Mouse (Mus musculus) intestine, postnatal 0 days (tissue): Measurements from ENCODE around the gene Afdn. TPM values are rescaled to one million over a fixed set of nuclear protein-coding genes. Genes with fewer than 3 reads are reported as not detected.
"Not testable (repeated sequence)": the region's sequence is repeated elsewhere in the genome, so short reads cannot be mapped to it uniquely, and the experiment has no call there.

Experiments used
- ATAC-seq: fragments of 200-750 bp; cut with Nextera tagmentation; 2 replicates; pipeline ENCODE4 v1.8.0; 2017; ENCODE audit warnings: mild to moderate bottlenecking, moderate TSS enrichment, moderate library complexity
- H3K27ac ChIP-seq: fragments of 300-500 bp; sonication (generic); 2 replicates; pipeline ENCODE4 v1.5.1; 2014; ENCODE audit warnings: mild to moderate bottlenecking, low read depth, low read length, moderate library complexity
- H3K27me3 ChIP-seq: fragments of 300-500 bp; sonication (generic); replicated peaks from 2 replicates; pipeline ENCODE4 v1.6.1; 2014; ENCODE audit warnings: low read length, mixed read lengths; ENCODE audit not compliant: control insufficient read depth, insufficient read depth
- H3K36me3 ChIP-seq: fragments of 300-500 bp; sonication (generic); 2 replicates; pipeline ENCODE4 v1.6.1; 2014; ENCODE audit warnings: mild to moderate bottlenecking, moderate library complexity; ENCODE audit not compliant: control insufficient read depth, insufficient read depth
- H3K4me1 ChIP-seq: fragments of 300-500 bp; sonication (generic); replicated peaks from 2 replicates; pipeline ENCODE4 v1.6.1; 2014; ENCODE audit warnings: antibody characterized with exemption, low read length, mixed read lengths; ENCODE audit not compliant: control insufficient read depth, insufficient read depth
- H3K4me2 ChIP-seq: fragments of 300-500 bp; sonication (generic); replicated peaks from 2 replicates; pipeline ENCODE4 v1.6.1; 2014; ENCODE audit warnings: low read depth, mild to moderate bottlenecking, moderate library complexity
- H3K4me3 ChIP-seq: fragments of 300-500 bp; sonication (generic); 2 replicates; pipeline ENCODE4 v1.5.1; 2014; ENCODE audit warnings: low read depth, low read length
- H3K9ac ChIP-seq: fragments of 300-500 bp; sonication (generic); 2 replicates; pipeline ENCODE4 v1.6.1; 2014; ENCODE audit warnings: mild to moderate bottlenecking, low read depth, low read length
- H3K9me3 ChIP-seq: fragments of 300-500 bp; sonication (generic); 2 replicates; pipeline ENCODE4 v1.6.1; 2016; ENCODE audit warnings: mixed run types; ENCODE audit not compliant: control insufficient read depth
- CTCF ChIP-seq: sonication (generic); IDR thresholded peaks from 2 replicates; pipeline ENCODE4 v1.5.1; 2016; ENCODE audit warnings: low read depth, mild to moderate bottlenecking, control low read depth, antibody characterized with exemption, moderate library complexity
- WGBS: fragments of 180-500 bp; shearing (Covaris S2); extraction: QIAGEN DNeasy Blood & Tissue Kit; methylation state at CpG from one replicate; pipeline ENCODE4 v1.1.7; 2014; 5-methylcytosine and 5-hydroxymethylcytosine counted together
- polyA plus RNA-seq: library from polyadenylated mRNA; unstranded; fragments of >200 nt; fragmentation: Nextera tagmentation; extraction: Ambion mirVana; gene quantifications from 2 replicates; pipeline ENCODE4 v1.2.1, GENCODE M21; 2015

The Afdn gene
- polyA plus RNA-seq, 1 experiment from 2014 or later = 67.1 TPM

DNA sequence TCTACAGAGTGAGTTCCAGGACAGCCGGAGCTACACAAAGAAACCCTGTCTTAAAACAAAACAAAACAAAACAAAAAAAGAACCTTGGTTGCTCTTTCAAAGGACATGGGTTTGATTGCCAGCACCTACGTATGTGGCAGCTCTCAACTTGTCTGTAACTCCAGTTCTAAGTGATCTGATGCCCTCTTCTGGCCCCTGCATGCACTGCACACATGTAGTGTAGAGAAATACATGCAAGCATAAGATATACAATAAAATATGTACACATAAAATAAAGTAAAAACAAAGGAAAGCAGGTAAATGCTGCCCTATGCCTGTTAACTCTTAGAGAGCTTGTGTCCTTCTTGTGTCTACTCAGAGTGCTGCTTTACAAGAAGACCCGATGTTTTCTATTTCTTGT lies 8.9 kb downstream of the Afdn start:
- 0 out of 2 replicates have a peak overlapping the region, but pooled peaks have one; percentile 9 for H3K27ac ChIP-seq
- no peak for ATAC-seq

DNA sequence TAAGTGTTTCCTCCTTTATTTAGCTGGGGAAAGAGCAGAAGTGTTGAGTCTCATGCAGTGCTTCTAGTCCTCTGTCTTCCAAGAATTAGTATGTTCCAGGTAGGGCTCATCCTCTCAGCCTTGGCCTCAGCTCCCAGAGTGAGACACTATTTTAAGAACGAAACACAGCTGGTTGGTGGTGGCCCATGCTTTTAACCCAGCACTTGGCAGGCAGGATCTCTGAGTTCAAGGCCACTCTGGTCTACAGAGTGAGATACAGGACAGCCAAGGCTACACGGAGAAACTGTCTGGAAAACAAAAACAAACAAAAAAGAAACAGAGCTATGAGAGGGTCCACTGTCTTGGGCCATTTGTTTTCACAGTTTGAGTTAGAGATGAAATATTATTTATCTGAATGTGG lies 17.3 kb downstream of the Afdn start:
- ATAC-seq = no peak
- Histone ChIP-seq H3K36me3 (no peaks in the 10 kb centered on the region), H3K9me3 (no peaks in the 10 kb centered on the region), H3K4me1 (no peaks in the 10 kb centered on the region), H3K27me3 (no peaks in the 10 kb centered on the region), H3K4me3 (no peak overlapping the region), H3K9ac (no peak overlapping the region), H3K4me2 (no peak overlapping the region), H3K27ac (no peak overlapping the region)
- WGBS = 60% methylated on average over 2 of the region's 2 CpGs
- no peak for TF ChIP-seq CTCF

More for the DNA sequence above, 8.9 kb downstream of the Afdn start:
- no peaks in the 10 kb centered on the region for H3K36me3 ChIP-seq
- no peaks in the 10 kb centered on the region for H3K9me3 ChIP-seq
- 95% methylated on average over 3 of the region's 3 CpGs for WGBS
- TF ChIP-seq CTCF = peak; percentile 53
- H3K4me1 ChIP-seq = 0 out of 2 replicates have a peak, but pooled peaks cover 2% of the 10 kb centered on the region
- H3K27me3 ChIP-seq = no peaks in the 10 kb centered on the region
- H3K4me3 ChIP-seq = no peak overlapping the region
- H3K4me2 ChIP-seq = no peak overlapping the region
- no peak overlapping the region for H3K9ac ChIP-seq

DNA sequence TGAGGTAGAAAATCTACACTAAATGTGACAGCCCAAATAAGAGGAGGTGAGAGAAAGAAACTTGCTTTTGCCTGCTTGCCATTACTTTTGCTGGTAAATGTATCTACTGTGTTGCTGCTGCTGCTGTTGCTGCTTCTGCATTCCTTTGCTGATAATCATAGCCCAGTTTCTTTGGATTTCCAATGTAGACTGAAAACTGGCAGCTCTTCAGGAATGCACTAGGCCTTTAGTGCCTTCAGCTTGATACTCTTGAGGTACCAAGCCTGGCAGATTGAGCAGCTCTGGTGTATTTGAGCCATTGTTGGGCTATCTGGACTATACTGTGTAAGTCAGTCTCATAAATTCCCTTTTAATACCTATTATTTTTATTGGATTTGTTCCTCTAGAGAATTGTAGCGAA lies 18.5 kb downstream of the Afdn start:
- Histone ChIP-seq H3K9ac (no peak overlapping the region), H3K4me1 (no peaks in the 10 kb centered on the region; the same call in 1 of the 2 replicates), H3K27ac (no peak overlapping the region), H3K9me3 (no peaks in the 10 kb centered on the region), H3K4me3 (no peak overlapping the region), H3K36me3 (no peaks in the 10 kb centered on the region), H3K27me3 (no peaks in the 10 kb centered on the region), H3K4me2 (no peak overlapping the region)
- 92% methylated on average over 1 of the region's 1 CpGs for WGBS
- no peak for TF ChIP-seq CTCF
- no peak for ATAC-seq

DNA sequence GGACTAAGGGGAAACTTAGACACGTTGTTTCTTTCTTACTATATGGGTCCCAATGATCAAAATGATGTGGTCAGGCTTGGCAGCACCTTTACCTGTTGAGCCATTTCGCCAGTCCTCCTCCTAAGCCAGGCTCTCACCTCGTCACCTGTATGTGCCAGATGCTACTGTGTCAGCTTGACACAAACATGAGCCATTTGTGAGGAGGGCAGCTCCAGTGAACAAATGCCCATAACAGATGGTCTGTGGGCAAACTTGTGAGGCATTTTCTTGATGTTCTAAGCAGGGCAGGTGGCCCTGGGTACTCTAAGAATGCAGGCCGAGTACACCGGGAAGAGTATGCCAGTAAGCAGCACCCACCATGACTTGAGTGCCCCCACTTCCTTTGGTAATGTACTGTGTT lies 21.6 kb downstream of the Afdn start:
- WGBS = 82% methylated on average over 5 of the region's 5 CpGs
- H3K9me3 ChIP-seq = no peaks in the 10 kb centered on the region

DNA sequence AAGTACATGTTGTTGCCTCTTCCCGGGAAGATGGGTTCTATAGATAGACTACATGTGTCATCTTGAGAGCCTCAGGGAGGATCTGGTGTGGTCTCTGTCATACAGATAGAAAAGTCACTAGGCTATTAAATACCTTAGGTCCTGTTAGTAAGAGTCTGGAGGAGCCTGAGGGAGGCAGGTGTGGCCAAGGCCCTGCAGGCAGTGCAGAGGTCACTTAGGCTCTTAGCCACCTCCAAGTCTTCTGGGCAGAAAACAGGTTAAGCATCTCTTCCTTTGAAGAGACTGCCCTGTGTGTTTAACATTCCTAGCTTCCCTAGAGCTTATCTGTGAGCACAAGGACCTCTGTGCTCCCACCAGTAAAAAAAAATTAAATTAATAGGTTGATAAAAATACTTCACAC lies 23.1 kb downstream of the Afdn start:
- 34% methylated on average over 1 of the region's 1 CpGs for WGBS
- Histone ChIP-seq H3K9me3 (no peaks in the 10 kb centered on the region), H3K27me3 (no peaks in the 10 kb centered on the region), H3K27ac (no peak overlapping the region), H3K4me1 (no peaks in the 10 kb centered on the region; the same call in 1 of the 2 replicates), H3K36me3 (no peaks in the 10 kb centered on the region), H3K4me2 (no peak overlapping the region), H3K4me3 (no peak overlapping the region), H3K9ac (no peak overlapping the region)
- ATAC-seq = no peak
- no peak for TF ChIP-seq CTCF

More for the DNA sequence above, 21.6 kb downstream of the Afdn start:
- H3K4me2 ChIP-seq = no peak overlapping the region
- H3K4me3 ChIP-seq = no peak overlapping the region
- H3K27me3 ChIP-seq = no peaks in the 10 kb centered on the region
- no peaks in the 10 kb centered on the region for H3K36me3 ChIP-seq
- no peak overlapping the region for H3K9ac ChIP-seq
- no peak for ATAC-seq
- no peak overlapping the region for H3K27ac ChIP-seq
- no peak for TF ChIP-seq CTCF
- no peaks in the 10 kb centered on the region; the same call in 1 of the 2 replicates for H3K4me1 ChIP-seq

DNA sequence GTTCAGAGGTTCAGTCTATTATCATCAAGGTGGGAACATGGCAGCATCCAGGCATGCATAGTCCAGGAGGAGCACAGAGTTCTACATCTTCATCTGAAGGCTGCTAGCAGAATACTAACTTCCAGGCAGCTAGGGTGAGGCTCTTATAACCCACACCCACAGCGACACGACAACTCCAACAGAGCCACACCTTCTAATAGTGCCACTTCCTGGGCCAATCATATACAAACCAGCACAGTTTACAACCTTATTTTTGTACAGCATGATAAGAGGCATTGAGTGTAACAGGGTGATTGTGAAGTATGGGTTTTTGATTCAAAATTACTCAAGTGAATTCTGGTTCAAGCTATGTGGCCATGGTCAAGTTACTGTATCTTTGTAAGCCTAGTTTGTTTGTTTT lies 29.7 kb downstream of the Afdn start:
- not testable (repeated sequence) for H3K27ac ChIP-seq, H3K4me2 ChIP-seq, H3K9me3 ChIP-seq, H3K9ac ChIP-seq, H3K4me1 ChIP-seq, H3K4me3 ChIP-seq, H3K27me3 ChIP-seq, H3K36me3 ChIP-seq
- 33% methylated on average over 2 of the region's 2 CpGs for WGBS
- ATAC-seq = peak; percentile 73

DNA sequence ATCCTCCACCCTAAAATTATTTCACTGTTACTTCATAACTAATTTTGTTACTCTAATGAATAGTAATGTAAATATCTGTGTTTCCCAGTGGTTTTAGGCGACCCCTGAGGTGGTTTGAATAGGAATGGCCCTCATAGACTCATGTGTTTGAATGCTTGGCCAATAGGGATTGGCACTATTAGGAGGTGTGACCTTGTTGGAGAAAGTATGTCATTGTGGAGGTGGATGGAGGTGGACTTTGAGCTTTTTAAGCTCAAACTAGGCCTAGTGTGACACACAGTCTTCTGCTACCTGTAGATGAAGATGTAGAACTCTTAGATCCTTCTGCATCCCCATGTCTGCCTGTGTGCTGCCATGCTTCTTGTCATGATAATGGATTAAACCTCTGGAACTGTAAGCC lies 37.4 kb downstream of the Afdn start:
- Histone ChIP-seq H3K27me3 (no peaks in the 10 kb centered on the region), H3K9ac (no peak overlapping the region), H3K4me1 (no peaks in the 10 kb centered on the region), H3K4me3 (no peak overlapping the region), H3K9me3 (no peaks in the 10 kb centered on the region), H3K36me3 (no peaks in the 10 kb centered on the region), H3K4me2 (no peak overlapping the region), H3K27ac (no peak overlapping the region)
- WGBS = 81% methylated on average over 1 of the region's 1 CpGs
- no peak for ATAC-seq
- TF ChIP-seq CTCF = no peak
